Mouse (Mus musculus): ENCODE measurements around the gene Ndufb7.

Ndufb7 gene

GRCm38 (mm10) chr8:83602650-83603029 lies 36.2 kb downstream of the Ndufb7 start:
- no peak for DNase-seq (ENCODE audit: low spot score in 2 of 2)

GRCm38 (mm10) chr8:83607661-83608397 lies 41.4 kb downstream of the Ndufb7 start, which contains the start of the genes Tecr and Dnajb1:
Gene Tecr, minus strand, starts transcription at chr8:83607971.
Gene Dnajb1, plus strand, starts transcription at chr8:83608193.
- DNase-seq (ENCODE audit: low spot score in 2 of 2): peak; percentile 100

- DNase-seq (ENCODE audit: low spot score in 2 of 2): peak; percentile 78 to 81
Measured at GRCm38 (mm10) chr8:83608398-83608829, 41.9 kb downstream of the Ndufb7 start.

GRCm38 (mm10) chr8:83609086-83609485 lies 42.6 kb downstream of the Ndufb7 start:
- no peak for DNase-seq (ENCODE audit: low spot score in 2 of 2)

GRCm38 (mm10) chr8:83609547-83610180 lies 43.2 kb downstream of the Ndufb7 start:
- no peak for DNase-seq (ENCODE audit: low spot score in 2 of 2)

- DNase-seq (ENCODE audit: low spot score in 2 of 2): no peak
Measured at GRCm38 (mm10) chr8:83611921-83612320, 45.5 kb downstream of the Ndufb7 start.

GRCm38 (mm10) chr8:83613695-83614094 lies 47.2 kb downstream of the Ndufb7 start:
- no peak for DNase-seq (ENCODE audit: low spot score in 2 of 2)

GRCm38 (mm10) chr8:83616625-83617024 lies 50.2 kb downstream of the Ndufb7 start:
- no peak for DNase-seq (ENCODE audit: low spot score in 2 of 2)

DNA sequence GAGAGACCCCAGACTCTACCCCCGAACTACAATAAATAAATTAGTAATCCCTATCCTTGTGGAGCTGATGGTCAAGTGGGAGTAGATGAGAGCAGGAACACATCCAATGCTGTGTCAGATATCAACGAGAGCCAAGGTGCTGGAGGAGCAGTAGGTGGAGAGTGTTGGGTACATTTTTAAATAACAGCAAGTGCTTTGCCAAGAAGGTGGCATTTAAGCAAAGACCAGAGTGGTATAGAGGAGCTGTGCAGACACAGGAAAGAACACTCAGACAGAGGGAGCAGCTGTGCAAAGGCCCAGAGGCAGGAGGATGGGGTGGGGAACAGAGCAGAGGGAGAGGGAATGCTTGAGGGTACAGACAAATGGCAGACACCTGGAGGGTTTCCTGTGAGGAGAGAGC lies 50.6 kb downstream of the Ndufb7 start:
- DNase-seq (ENCODE audit: low spot score in 2 of 2): no peak

DNA sequence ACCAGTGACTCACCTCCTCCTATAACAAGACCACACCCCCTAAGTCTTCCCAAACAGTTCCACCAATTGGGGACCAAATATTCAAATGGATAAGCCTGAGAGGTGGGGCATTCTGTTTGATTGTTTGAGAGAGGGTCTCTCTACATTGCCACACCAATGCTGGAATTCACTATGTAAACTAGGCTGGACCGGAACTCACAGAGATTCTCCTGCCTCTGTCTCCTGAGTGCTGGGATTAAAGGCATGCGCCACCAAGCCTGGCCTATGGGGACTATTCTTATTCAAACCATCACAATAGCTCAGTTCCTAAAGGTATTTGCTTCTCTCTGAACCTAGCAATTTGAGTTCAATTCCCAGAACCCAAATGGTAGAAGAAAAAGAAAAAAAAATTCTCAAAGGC lies 52.1 kb downstream of the Ndufb7 start:
- no peak for DNase-seq (ENCODE audit: low spot score in 2 of 2)

DNA sequence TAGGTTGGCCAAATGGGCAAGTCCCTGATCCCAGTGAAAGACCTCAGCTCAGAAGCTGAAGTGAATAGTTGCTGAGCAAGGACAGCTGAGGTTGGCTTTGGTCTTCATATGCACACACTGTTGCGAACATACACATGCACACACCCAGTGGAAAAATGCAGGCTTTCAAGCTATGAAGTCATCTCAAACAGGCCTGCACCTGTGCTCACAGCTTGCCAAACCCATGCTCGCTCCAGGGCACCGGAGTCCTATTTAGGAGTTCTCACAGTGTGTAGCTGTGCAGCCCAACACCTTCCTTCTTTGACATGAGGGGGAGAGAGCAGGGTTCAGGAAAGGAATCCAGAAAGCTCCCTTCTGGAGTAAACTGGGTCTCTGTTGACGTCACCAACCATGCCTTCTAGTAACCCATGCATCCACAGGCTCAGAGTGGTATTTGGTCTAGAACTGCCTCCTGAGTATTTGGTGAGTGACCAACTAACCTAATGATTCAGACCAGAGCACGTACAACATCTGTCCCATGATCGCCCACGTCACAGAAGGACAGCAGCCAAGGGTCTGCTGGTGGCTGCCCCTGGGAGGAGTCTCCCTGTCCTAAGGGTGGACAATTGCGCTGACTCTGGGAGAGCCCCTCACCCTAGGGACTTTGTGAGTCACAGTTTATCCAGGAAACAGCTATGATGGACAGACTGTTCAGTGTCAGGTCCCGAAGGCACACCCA lies 53.3 kb downstream of the Ndufb7 start:
- no peak for DNase-seq (ENCODE audit: low spot score in 2 of 2)

Measured in spleen, postnatal 36 days (tissue).